Mouse (Mus musculus) urinary bladder, postnatal 36 days (tissue): ENCODE measurements at regions not wholly inside any gene's neighbourhood (a gene's known extent, or its start where the extent isn't known, plus 50 kb on each side); places are given as distances from the start of the nearest gene placed in this dataset.
A peak's percentile ranks its signal among the peaks of the same experiment; 100 is the strongest.
"Not testable (repeated sequence)": the region's sequence is repeated elsewhere in the genome, so short reads cannot be mapped to it uniquely, and the experiment has no call there.

Experiments
- DNase-seq, 2 experiments: peaks; one replicate each; pipeline ENCODE4 v3.0.0; 2022; ENCODE audit warnings: low spot score in 2 of 2, mixed read lengths in 1 of 2

DNA sequence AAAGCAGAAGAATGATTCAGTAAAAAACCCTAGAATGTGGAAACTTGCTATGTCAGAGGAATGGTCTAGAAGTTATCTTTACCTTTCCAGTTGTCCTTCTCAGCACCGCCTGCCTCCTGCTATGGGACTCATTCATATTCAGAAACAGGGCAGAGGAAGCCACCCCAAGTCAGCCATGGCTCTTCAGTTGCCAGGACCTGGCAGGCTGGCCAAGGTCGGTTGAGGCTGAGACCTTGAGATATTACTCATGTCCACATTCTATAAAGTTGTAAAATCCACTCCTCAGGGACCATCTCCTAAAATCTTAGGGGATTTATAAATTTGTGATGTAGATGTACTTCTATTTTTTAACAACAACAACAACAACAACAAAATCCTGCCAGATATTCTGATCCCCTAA lies 580.7 kb upstream of the Klhl29 start:
- no peak for DNase-seq

- no peak for DNase-seq
These were observed 580.1 kb upstream of the Klhl29 start for GRCm38 (mm10) chr12:5955564-5955963.

GRCm38 (mm10) chr12:5943346-5943925 lies 568.0 kb upstream of the Klhl29 start:
- no peak for DNase-seq

DNA sequence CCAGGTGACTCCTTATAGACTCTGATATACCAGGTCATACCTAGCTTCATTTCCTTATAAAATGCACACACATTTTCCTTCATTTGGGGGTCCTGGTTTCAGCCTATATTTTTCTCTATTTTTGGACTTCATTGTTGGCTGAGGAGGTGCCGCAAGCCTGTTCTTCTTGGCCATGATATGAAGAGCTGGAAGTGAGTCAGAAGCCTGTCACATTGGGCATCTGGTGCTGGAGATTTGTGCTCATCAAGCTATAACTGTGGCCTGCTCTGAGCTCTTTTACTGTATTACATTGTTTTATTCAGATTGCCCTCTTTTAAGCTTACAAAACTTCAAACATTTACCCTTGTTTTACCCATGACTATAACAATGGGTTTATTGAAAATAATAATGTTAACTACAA lies 545.8 kb upstream of the Klhl29 start:
- no peak for DNase-seq

DNA sequence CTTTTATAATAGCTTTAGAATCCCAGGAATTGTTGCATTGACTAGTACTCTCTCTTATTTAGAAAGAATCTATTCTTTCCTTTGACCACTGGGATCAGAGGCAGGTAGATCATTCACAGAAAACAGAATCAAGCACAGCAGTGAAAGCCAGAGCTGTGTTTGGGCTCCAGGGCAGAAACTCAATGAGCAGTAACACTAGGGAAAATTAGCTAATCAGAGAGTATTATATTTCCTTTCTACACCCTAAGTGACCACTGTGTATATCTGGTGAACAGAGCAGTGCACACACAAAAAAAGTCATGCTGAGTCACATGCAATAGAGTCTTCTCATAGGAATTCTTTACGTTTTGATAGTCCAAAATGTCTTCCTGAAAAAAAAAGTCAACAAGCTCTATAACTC lies 542.5 kb upstream of the Klhl29 start:
- no peak for DNase-seq

GRCm38 (mm10) chr12:5906251-5906650 lies 530.8 kb upstream of the Klhl29 start:
- DNase-seq = no peak

DNA sequence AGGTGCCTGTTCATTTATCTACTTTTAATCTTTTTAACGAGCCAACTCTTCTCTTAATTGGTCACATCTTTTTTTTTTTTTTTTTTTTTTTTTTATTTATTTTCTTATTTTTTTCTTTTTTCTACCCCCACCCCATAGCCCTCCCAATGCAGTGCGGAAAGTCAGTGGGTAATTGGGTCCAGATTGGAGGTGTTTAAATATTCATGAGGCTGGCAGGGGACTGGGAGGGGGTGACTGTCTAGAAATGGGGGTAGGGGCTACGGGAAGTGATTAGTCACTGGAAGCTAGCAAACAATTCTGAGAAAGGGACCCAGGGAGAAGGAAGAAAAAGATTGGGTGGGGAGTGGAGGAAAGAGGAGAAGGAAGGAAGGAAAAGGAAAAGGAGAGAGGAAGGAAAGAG lies 516.3 kb upstream of the Klhl29 start:
- not testable (repeated sequence) for DNase-seq

DNA sequence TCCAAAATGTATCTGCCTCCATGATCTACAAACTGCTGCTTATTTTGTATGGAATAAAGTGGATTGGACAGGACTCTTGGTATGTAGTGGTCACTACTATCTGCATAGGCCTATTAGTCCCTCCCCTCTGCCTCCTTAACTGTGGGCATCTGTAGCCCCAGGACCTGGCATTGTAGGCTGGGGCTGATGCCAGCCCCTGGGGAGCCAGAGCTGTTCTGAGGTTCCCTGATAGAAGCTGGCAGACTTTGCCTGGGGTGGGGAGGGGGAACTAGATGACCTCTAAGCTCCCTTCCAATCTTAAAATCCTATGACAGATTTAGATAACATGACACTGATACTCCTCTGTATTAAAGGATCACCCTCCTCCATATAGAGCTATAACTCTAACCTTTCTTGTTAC lies 491.2 kb upstream of the Klhl29 start:
- DNase-seq = no peak

GRCm38 (mm10) chr12:5859795-5860194 lies 484.3 kb upstream of the Klhl29 start:
- DNase-seq = peak in 1 of 2 experiments; percentile 5

DNA sequence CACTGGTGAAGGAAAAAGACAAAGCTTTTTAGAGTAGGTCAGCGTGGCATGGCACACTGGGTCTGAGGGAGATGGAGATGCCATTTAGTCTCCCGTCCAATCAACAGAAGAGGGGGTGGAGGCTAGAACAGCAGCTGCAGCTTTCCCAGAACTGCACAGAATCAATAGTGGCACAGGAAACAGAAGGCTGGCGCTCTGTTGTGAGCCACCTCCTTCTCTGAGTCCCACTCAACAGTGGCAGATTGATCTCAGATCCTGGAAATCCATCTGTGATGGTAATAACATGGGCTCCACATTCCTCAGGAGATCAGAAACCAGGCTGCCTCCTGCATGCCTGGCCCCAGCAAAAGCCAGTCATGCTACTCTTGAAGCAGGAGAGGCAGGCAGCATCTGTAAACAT lies 480.9 kb upstream of the Klhl29 start:
- DNase-seq = no peak

GRCm38 (mm10) chr12:5810427-5810826 lies 434.9 kb upstream of the Klhl29 start:
- DNase-seq = no peak

GRCm38 (mm10) chr12:5810009-5810408 lies 434.5 kb upstream of the Klhl29 start:
- no peak for DNase-seq

DNA sequence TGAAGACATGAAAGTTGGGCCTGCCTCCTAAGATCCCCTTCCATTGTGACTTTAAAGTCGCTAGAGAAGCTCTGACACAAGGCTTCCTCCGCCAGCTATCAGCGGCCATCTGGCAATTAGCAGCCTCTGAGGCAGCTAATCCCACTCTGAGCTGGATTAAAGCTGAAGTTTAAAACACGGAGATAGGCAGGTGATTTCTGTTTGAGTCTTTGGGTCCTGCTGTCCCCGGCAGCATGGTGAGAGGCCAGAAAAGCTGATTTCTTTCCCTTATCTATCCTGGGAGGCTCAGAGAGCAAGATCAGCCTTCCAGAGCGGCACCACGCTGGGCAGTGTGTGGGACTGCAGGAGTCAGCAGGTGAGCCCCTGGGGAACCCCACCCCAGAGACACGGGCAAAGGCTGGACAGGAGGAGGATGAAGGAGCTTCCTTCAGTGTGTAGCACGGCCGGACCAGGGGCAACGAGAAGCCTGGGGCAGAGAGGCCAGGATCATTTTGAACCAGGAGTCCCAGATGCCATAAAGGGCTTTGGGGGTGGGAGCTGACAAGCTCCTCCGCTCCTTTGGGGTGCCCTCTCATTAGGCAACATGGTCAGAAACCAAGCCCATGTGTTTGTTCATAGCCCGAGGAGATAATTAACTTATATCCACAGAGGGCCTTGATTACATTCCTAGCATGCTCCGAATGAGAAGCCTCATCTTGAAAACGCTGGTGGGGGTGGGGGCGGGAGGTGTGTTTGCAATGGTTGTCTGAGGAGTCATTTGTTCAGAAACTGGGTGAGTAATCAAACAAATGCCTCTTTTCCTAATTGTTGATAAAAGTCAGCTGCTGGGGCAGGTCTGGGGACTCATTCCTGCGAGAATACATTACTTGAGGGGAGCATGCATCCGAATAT lies 432.8 kb upstream of the Klhl29 start:
- DNase-seq = no peak

GRCm38 (mm10) chr12:5805731-5806130 lies 430.2 kb upstream of the Klhl29 start:
- DNase-seq = no peak

- DNase-seq = peak; percentile 32 to 52
These were observed 417.6 kb upstream of the Klhl29 start for GRCm38 (mm10) chr12:5793051-5793450.

DNA sequence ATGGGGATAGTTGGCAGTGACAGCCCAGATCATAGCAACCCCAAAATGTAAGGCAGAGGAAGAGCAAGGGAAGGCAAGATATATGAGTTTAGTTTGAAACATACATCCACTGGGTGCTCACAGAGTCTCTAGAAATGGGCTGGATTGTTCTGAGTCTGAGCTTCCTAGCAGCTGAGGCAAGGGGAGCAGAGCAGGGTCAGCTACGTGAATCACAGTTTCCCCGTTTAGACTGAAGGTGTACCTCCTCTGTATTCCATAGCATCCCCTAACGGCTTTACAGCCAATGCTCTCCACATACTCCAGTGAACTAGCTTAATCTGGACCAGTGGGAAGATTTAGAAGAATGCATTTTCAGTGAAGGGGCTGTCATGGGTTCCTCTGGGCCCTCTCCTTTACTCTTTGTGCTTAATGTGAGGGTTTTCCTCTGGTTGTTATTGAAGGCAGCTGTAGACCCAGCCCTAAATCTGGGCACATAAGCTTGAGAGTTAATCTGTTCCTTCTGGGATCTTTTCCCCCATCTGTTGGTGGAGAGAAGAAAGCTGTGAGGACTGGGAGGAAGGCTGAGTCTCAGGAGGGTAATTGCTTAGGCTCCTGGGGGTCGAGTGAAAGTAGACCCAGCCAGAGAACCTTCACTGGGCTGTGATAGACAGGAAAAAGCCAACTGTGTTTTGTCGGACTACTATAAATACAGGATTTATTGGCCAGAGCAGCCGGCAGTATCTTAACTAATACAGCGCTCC lies 411.8 kb upstream of the Klhl29 start:
- DNase-seq = no peak

DNA sequence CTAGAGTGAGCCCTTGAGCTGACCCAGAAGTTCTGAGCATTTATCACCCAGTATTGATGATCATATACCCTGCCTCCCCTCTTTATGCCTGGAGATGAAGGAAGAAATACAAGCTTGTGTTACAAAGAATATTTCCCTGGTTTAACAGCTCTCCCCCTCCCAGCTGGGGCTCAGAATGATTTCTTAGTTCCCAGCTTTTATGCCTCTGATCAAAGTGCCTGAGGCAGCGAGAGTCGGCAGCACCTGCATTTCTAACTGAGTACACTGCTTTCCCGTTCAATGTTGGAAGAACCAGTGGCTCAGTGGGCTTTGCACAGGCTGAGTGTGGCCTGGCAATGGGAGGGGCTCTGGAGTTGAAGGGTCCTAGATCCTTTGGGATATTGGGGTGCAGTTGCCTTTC lies 405.8 kb upstream of the Klhl29 start:
- DNase-seq = no peak

- no peak for DNase-seq
These were observed 402.1 kb upstream of the Klhl29 start for GRCm38 (mm10) chr12:5777556-5777955.

DNA sequence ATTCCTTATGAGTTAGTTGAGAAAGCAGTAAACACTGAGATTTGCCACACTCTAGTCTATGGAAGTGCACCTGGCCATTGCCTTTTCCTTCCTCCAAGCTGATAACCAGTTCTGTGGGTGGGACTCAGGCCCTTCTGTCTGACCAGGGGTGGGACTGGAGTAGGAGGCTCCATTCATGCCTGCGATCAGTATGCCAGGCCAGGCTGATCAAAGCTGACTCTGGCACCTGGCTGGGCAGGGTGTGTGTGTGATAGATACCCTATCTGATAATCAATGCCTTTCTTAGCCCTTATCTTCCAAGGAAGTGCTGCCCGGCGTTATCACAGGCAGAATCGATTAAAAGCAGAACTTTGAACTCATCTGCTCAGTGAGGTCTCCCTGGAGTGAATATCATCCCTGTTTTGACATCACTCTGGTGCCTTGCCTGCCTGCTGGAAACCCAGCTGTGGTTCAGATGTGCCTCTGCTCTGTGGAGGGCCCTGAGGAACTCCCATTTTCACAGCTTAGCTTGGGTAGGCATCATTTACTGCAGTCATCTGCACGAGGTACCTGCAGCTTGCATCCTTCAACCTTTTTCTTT lies 396.0 kb upstream of the Klhl29 start:
- DNase-seq = no peak

DNA sequence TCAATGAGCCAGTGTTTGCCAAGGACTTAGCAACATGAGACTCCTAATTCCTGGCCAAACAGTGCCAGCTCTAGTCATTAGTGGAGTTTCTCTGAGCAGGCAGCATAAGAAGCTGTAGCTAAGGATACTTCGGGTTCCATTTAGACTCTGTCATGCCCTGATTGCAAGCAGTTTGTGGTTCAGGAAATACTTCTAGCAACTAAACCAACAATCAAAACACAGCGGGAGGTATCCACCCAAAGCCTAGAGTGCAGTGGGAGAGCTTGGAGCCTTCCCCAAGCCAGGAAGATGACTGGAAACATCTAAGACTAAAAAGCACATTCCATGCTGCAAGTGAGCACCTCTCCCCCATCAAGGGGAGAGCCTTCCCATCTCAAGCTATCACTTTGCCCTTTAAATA lies 395.0 kb upstream of the Klhl29 start:
- no peak for DNase-seq

DNA sequence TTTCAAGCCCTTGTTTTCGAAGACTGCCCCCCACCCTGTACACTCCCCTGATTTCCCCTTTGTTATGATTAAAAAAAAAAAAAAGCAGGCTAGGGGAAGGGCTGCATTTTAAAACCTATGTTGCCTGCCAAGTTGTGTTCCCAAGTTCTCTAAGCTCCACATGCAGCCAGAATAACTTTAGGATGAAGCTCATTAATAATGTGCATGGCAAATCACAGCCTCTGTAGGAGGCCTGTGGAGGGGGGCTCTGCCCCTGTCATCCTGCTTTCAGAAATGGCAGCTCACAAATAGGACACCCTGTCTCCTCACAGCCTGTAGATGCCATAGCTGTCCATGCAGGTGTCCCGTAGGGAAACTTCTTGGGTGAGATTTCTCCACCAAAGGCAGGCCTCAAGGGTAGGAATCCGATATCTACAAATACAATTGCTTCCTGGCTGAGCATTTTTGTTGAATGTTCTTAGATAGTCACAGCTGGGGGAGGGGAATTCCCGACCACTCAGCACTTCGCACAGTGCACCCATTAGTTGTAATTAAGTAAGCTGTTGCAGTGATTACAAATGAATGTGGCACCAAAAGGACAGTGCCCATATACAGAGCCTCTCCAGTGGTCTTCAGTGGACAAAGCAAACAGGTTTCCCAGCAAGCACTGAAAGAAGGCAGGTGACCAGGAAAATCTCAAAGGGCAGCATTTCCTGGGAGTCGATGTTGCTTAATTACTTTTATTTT lies 389.1 kb upstream of the Klhl29 start:
- no peak for DNase-seq

DNA sequence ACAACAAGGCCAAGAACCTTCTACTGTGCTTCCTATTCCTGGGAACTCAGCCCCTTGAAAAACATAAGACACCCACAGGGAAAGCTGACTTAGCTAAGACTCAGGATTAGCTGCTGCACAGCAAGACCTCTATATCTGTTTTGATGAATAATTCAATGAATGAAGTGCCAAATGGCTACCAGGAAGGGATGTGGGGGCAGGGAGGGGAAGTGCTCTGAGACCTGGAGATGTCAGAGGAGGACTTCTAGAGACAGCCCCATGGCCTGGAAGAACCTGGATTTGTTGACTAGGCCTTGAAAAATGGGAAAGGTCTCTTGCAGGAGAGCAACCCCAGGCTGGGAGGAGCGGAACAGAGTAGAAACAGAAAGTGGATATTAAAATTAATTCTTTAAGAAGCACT lies 388.5 kb upstream of the Klhl29 start:
- no peak for DNase-seq
